Mouse (Mus musculus) embryo, embryonic 10 days (tissue): ENCODE measurements around the gene Gm13083.
"Not testable (repeated sequence)": the region's sequence is repeated elsewhere in the genome, so short reads cannot be mapped to it uniquely, and the experiment has no call there.

Experiments used
- DNase-seq: peaks from one replicate; pipeline ENCODE4 v3.0.0-alpha.2; 2015; ENCODE audit warnings: low spot score

The Gm13083 gene

GRCm38 (mm10) chr4:143614703-143615102, at the start of gene Gm13083:
TSS of gene Gm13083 (plus strand) at chr4:143615003.
- DNase-seq: not testable (repeated sequence)

- not testable (repeated sequence) for DNase-seq
Observed at GRCm38 (mm10) chr4:143611927-143612326, 2.9 kb upstream of the Gm13083 start.

DNA sequence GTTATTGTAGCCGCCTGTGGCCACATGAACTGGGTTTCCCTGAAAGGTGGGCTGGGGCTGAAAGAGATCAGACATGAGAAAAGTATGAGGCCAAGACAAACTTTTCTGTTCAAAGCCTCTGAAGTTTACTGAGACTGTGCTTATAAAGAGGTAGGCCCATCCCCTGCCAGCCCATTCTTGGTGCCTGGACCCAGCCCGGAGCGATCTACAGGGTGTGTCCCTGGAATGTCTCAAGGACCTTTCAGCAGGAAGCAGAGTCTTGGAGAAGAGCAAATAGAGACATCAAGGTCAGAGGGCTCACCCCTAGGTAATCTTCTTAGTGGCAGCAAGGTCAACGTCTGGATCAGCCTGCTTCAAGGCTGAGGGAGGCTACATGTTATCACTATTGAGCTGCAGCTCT, 3.3 kb downstream of the Gm13083 start:
- not testable (repeated sequence) for DNase-seq

- DNase-seq: not testable (repeated sequence)
Observed at GRCm38 (mm10) chr4:143657146-143657545, 42.3 kb downstream of the Gm13083 start, which contains the start of gene Gm13088. TSS of gene Gm13088 (minus strand) at chr4:143657246.
